Mouse (Mus musculus) MEL (cell line): ENCODE data around the gene Hmcn2.

Experiments
- CHD2 ChIP-seq: IDR thresholded peaks from 2 replicates; pipeline ENCODE4 v1.6.1; 2011; ENCODE audit warnings: low read length, improper control_type of control experiment
- CTCF ChIP-seq, 3 experiments: IDR thresholded peaks in 2 of 3; conservative IDR thresholded peaks in 1 of 3; 2 replicates each; pipeline ENCODE4 v1.5.1; 2011 to 2012; ENCODE audit warnings: low read length in 3 of 3, low read depth in 2 of 3, mild to moderate bottlenecking in 2 of 3, improper control_type of control experiment in 1 of 3, inconsistent platforms in 1 of 3, mixed read lengths in 1 of 3, moderate library complexity in 1 of 3; ENCODE audit not compliant: control insufficient read depth in 1 of 3, insufficient read depth in 1 of 3, poor library complexity in 1 of 3, severe bottlenecking in 1 of 3
- E2F4 ChIP-seq: IDR thresholded peaks from 2 replicates; pipeline ENCODE4 v1.6.1; 2011; ENCODE audit warnings: low read depth, low read length, improper control_type of control experiment, borderline replicate concordance
- GATA1 ChIP-seq: IDR thresholded peaks from 2 replicates; pipeline ENCODE4 v1.6.1; 2011; ENCODE audit warnings: low read depth, low read length, improper control_type of control experiment
- MAX ChIP-seq: IDR thresholded peaks from 2 replicates; pipeline ENCODE4 v1.6.1; 2011; ENCODE audit warnings: low read length, improper control_type of control experiment
- NRF1 ChIP-seq: IDR thresholded peaks from 2 replicates; pipeline ENCODE4 v1.6.1; 2014; ENCODE audit warnings: low read depth, mild to moderate bottlenecking, inconsistent platforms, low read length, improper control_type of control experiment, moderate library complexity; ENCODE audit not compliant: poor library complexity, insufficient read depth, severe bottlenecking
- POLR2A ChIP-seq, 2 experiments: IDR thresholded peaks; 2 replicates each; pipeline ENCODE4 v1.6.1; 2011 to 2012; ENCODE audit warnings: low read length in 2 of 2, mild to moderate bottlenecking in 2 of 2, control low read depth in 1 of 2, improper control_type of control experiment in 1 of 2, low read depth in 1 of 2, moderate library complexity in 1 of 2; ENCODE audit not compliant: control insufficient read depth in 1 of 2, insufficient read depth in 1 of 2, poor library complexity in 1 of 2
- SIN3A ChIP-seq: IDR thresholded peaks from 2 replicates; pipeline ENCODE4 v1.6.1; 2012; ENCODE audit warnings: low read length, improper control_type of control experiment, inconsistent platforms
- USF1 ChIP-seq: IDR thresholded peaks from 2 replicates; pipeline ENCODE4 v1.6.1; 2014; ENCODE audit warnings: low read depth, mild to moderate bottlenecking, inconsistent platforms, low read length, improper control_type of control experiment, moderate library complexity
- USF2 ChIP-seq, 2 experiments: IDR thresholded peaks; 2 replicates each; pipeline ENCODE4 v1.6.1; 2011 to 2012; ENCODE audit warnings: improper control_type of control experiment in 2 of 2, low read length in 2 of 2, borderline replicate concordance in 1 of 2, inconsistent platforms in 1 of 2, low read depth in 1 of 2, mild to moderate bottlenecking in 1 of 2; ENCODE audit not compliant: insufficient read depth in 1 of 2
- ZC3H11A ChIP-seq: IDR thresholded peaks from 2 replicates; pipeline ENCODE4 v1.6.1; 2012; ENCODE audit warnings: low read depth, mild to moderate bottlenecking, inconsistent platforms, low read length, improper control_type of control experiment
- ZKSCAN1 ChIP-seq: IDR thresholded peaks from 2 replicates; pipeline ENCODE4 v1.6.1; 2012; ENCODE audit warnings: low read depth, mild to moderate bottlenecking, inconsistent platforms, low read length, improper control_type of control experiment, moderate library complexity

DNA sequence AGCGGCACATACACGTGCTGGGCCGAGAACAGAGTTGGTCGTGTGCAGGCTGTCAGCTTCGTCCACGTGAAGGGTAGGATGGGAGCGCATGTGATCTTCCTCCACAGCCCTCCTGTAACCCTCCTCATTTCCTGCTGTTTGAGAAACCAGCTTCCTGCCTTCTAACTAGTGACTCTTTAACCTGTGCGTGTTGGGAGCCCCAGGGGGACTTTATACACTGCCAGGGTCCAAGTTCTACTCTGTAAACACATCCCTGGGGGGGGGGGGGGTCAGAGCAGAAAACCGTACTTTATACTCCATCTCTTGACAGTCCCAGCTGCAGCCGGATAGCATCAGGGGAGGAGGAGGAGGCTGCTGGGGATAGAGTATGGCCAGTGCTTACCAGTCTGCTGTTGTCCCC lies 120.5 kb downstream of the Hmcn2 start:
- no peak for TF ChIP-seq USF1
- no peak for TF ChIP-seq POLR2A (IDR thresholded peaks at IDR 0.05; ENCODE audit: control insufficient read depth in 1 of 2, insufficient read depth in 1 of 2, low read depth in 1 of 2, low read length in 2 of 2, poor library complexity in 1 of 2)
- no peak for TF ChIP-seq ZKSCAN1
- no peak for TF ChIP-seq NRF1
- TF ChIP-seq SIN3A = no peak
- TF ChIP-seq MAX = no peak
- TF ChIP-seq GATA1 = no peak
- TF ChIP-seq E2F4 = no peak
- no peak for TF ChIP-seq CTCF (IDR thresholded peaks at IDR 0.05 in 2 of 3, conservative IDR thresholded peaks at IDR 0.05 in 1 of 3; ENCODE audit: control insufficient read depth in 1 of 3, insufficient read depth in 1 of 3, low read depth in 2 of 3, low read length in 3 of 3, poor library complexity in 1 of 3, severe bottlenecking in 1 of 3)
- TF ChIP-seq USF2 (IDR thresholded peaks at IDR 0.05; ENCODE audit: borderline replicate concordance in 1 of 2, insufficient read depth in 1 of 2, low read depth in 1 of 2, low read length in 2 of 2) = no peak
- no peak for TF ChIP-seq ZC3H11A
- no peak for TF ChIP-seq CHD2
